Mouse (Mus musculus): ENCODE results near the gene Gm3776.
A peak's percentile ranks its signal among the peaks of the same experiment; 100 is the strongest.
"Not testable (repeated sequence)": the region's sequence is repeated elsewhere in the genome, so short reads cannot be mapped to it uniquely, and the experiment has no call there.

- TF ChIP-seq CTCF (IDR thresholded peaks at IDR 0.05; ENCODE audit: extremely low read depth, insufficient read depth, low read length) = 0 out of 2 replicates have a peak, but pooled peaks have one; percentile 4
- TF ChIP-seq POLR2A (IDR thresholded peaks at IDR 0.05; ENCODE audit: extremely low read depth, insufficient read depth, low read length) = not testable (repeated sequence)
These were observed 2.8 kb downstream of the Gm3776 start for GRCm38 (mm10) chr9:78259688-78260087.
